Mouse (Mus musculus) lung, postnatal 0 days (tissue): ENCODE measurements around the gene Serinc5.

Experiments
- CTCF ChIP-seq: IDR thresholded peaks from 2 replicates; pipeline ENCODE4 v1.5.1; 2016; ENCODE audit warnings: antibody characterized with exemption, mild to moderate bottlenecking
- EP300 ChIP-seq: IDR thresholded peaks from 2 replicates; pipeline ENCODE4 v1.6.1; 2016; ENCODE audit warnings: antibody characterized with exemption, mild to moderate bottlenecking, control low read depth

DNA sequence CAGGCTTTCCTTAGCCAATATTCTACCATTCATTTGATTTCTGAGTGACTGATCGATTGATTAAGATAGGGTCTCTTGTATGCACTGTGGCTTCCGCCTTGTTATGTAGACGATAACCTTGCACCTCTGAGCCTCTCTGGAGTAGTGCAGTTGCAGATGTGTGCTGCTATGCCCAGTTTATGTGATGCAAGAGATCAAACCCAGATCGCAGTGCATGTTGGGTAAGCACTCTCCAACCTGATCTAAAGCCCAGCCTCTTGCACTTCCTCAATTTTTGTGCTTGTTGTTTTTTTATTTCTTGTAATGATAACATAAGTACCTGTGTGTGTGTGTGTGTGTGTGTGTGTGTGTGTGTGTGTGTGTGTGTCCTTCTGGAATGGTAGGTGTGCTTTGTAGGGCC is 132.0 kb downstream of the Serinc5 start:
- TF ChIP-seq CTCF, result no peak
- TF ChIP-seq EP300, result no peak
